Mouse (Mus musculus) liver, adult 2 months (tissue): ENCODE measurements around the gene Ooep.
"Not testable (repeated sequence)": the region's sequence is repeated elsewhere in the genome, so short reads cannot be mapped to it uniquely, and the experiment has no call there.

Experiments used
- CTCF ChIP-seq: fragments of 200-500 bp; IDR thresholded peaks from 2 replicates; pipeline ENCODE4 v1.5.1; 2011; ENCODE audit warnings: low read depth, low read length, control low read depth
- POLR2A ChIP-seq: fragments of 200-500 bp; IDR thresholded peaks from 2 replicates; pipeline ENCODE4 v1.6.1; 2011; ENCODE audit warnings: low read length, control low read depth; ENCODE audit not compliant: insufficient read depth; ENCODE audit errors: extremely low read depth

DNA sequence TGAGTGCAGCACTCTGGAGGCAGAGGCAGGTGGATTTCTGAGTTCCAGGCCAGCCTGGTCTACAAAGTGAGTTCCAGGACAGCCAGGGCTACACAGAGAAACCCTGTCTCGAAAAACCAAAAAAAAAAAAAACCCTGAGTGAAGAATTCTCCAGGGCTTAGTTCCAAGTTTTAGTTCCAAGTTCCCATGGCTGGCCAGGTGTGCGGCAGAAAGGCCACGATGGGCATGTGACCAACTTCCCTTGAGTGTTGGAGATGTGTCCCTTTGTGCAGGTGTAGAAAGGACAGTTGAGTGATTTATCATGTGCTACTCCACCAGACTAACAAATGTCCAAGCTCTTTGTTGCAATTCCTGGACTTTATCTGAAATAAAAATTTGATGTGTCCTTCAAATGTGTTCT, 29.4 kb downstream of the Ooep start:
- not testable (repeated sequence) for TF ChIP-seq POLR2A, CTCF
